Mouse (Mus musculus): ENCODE results near the gene Tbc1d1.

DNA sequence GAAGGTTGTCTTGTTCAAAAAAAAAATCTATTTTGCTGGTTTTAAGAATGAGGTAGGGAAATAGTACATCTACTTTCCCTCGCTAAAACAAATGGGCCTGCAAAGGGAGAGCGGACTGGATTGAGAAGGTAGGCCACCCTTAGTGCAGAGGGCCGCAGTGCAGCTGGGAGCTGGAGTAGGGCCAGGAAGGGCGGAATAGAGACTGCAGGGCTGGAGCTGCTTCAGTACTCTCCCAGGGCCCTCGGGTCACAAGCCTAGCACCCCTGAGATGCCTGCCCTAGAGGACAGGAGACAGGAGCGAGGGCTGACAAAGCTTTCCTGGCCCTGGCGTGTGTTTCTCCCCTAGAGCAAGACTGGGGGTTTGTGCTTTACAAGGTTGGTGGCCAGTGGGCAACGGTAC is 192.7 kb downstream of the Tbc1d1 start:
- TF ChIP-seq CTCF (IDR thresholded peaks at IDR 0.05; ENCODE audit: low read depth, low read length) (no peak), POLR2A (IDR thresholded peaks at IDR 0.05; ENCODE audit: extremely low read depth, insufficient read depth, low read length) (no peak)

Measured in liver, adult 2 months (tissue).